Mouse (Mus musculus) heart, embryonic 11.5 days (tissue): ENCODE data around the gene Nfe2l1. TPM values are rescaled to one million over a fixed set of nuclear protein-coding genes. Genes with fewer than 3 reads are reported as not detected.

Source experiments
- ATAC-seq: fragments of 200-750 bp; cut with Nextera tagmentation; replicated peaks from 2 replicates; pipeline ENCODE4 v1.8.0; 2017; ENCODE audit warnings: moderate library complexity; ENCODE audit not compliant: insufficient number of reproducible peaks, low FRiP score, low TSS enrichment
- H3K27ac ChIP-seq: fragments of 300-500 bp; sonication (generic); 2 replicates; pipeline ENCODE4 v1.5.1; 2014; ENCODE audit warnings: mild to moderate bottlenecking, low read depth, low read length
- H3K27me3 ChIP-seq: fragments of 300-500 bp; sonication (generic); 2 replicates; pipeline ENCODE4 v1.6.1; 2014; ENCODE audit warnings: mild to moderate bottlenecking, low read length, mixed read lengths; ENCODE audit not compliant: control insufficient read depth, insufficient read depth
- H3K36me3 ChIP-seq: fragments of 300-500 bp; sonication (generic); 2 replicates; pipeline ENCODE4 v1.6.1; 2014; ENCODE audit warnings: mild to moderate bottlenecking, low read length, moderate library complexity, mixed read lengths; ENCODE audit not compliant: control insufficient read depth, insufficient read depth
- H3K4me1 ChIP-seq: fragments of 300-500 bp; sonication (generic); 2 replicates; pipeline ENCODE4 v1.6.1; 2014; ENCODE audit warnings: low read length; ENCODE audit not compliant: control insufficient read depth, insufficient read depth
- H3K4me2 ChIP-seq: fragments of 300-500 bp; sonication (generic); 2 replicates; pipeline ENCODE4 v1.6.1; 2014; ENCODE audit warnings: mild to moderate bottlenecking, moderate library complexity
- H3K4me3 ChIP-seq: fragments of 300-500 bp; sonication (generic); 2 replicates; pipeline ENCODE4 v1.5.1; 2014; ENCODE audit warnings: low read depth, low read length
- H3K9ac ChIP-seq: fragments of 300-500 bp; sonication (generic); 2 replicates; pipeline ENCODE4 v1.6.1; 2014; ENCODE audit warnings: mild to moderate bottlenecking, low read depth, low read length, moderate library complexity
- H3K9me3 ChIP-seq: fragments of 300-500 bp; sonication (generic); replicated peaks from 2 replicates; pipeline ENCODE4 v1.6.1; 2016; ENCODE audit warnings: low read length; ENCODE audit not compliant: control insufficient read depth
- WGBS: fragments of 180-500 bp; shearing (Covaris S2); extraction: QIAGEN DNeasy Blood & Tissue Kit; methylation state at CpG from one replicate; pipeline ENCODE4 v1.1.7; 2014; ENCODE audit not compliant: insufficient replicate concordance; 5-methylcytosine and 5-hydroxymethylcytosine counted together
- polyA plus RNA-seq: library from polyadenylated mRNA; unstranded; fragments of >200 nt; fragmentation: Nextera tagmentation; extraction: Ambion mirVana; gene quantifications from 2 replicates; pipeline ENCODE4 v1.2.1, GENCODE M21; 2014

Gene Nfe2l1
- polyA plus RNA-seq, 1 experiment from 2014 or later = 36.5 TPM

DNA sequence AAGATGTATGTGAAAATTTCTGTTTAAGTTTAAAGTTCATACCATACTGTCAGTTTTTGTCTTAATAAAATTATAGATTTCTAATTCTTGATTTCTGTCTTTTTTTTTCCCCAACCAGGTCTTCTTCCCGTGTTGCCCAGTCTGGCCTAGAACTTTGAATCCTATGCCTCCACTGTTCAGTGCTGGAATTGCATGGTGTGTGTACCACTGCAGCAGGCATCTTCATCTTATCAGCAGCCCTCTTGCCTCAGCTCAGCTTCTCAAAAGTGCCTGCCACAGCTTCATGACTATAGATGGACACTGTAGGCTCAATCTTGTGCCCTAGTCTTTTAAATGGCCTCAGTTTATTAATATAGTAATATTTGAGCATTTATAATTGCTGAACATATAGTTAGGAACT lies 21.7 kb downstream of the Nfe2l1 start:
- Histone ChIP-seq H3K27ac (no peak overlapping the region), H3K9me3 (no peaks in the 10 kb centered on the region), H3K4me2 (no peak overlapping the region), H3K27me3 (no peaks in the 10 kb centered on the region), H3K9ac (no peak overlapping the region), H3K36me3 (peaks cover 32% of the 10 kb centered on the region), H3K4me3 (no peak overlapping the region), H3K4me1 (no peaks in the 10 kb centered on the region)
- 39% methylated on average over 1 of the region's 1 CpGs for WGBS
- ATAC-seq = no peak

GRCm38 (mm10) chr11:96805606-96806005 lies 24.2 kb downstream of the Nfe2l1 start:
- Histone ChIP-seq H3K9me3 (no peaks in the 10 kb centered on the region), H3K4me2 (no peak overlapping the region), H3K36me3 (peaks cover 46% of the 10 kb centered on the region), H3K4me1 (no peaks in the 10 kb centered on the region), H3K4me3 (no peak overlapping the region), H3K9ac (no peak overlapping the region), H3K27me3 (no peaks in the 10 kb centered on the region), H3K27ac (no peak overlapping the region)
- WGBS = 90% methylated on average over 5 of the region's 5 CpGs
- ATAC-seq = no peak

DNA sequence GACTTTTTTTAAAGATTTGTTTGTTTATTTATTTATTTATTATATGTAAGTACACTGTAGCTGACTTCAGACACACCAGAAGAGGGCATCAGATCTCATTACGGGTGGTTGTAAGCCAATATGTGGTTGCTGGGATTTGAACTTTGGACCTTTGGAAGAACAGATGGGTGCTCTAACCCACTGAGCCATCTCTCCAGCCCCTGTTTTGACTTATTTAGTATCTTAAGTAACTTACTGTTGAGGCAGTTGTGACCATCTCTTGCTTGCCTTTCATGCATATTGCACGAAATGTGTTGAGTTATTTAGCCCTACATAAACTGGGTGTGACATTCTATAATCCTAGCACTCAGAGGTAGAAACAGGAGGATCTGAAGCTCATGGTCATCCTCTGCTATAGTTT lies 30.3 kb downstream of the Nfe2l1 start:
- Histone ChIP-seq H3K4me1 (no peaks in the 10 kb centered on the region), H3K36me3 (peaks cover 23% of the 10 kb centered on the region), H3K27ac (no peak overlapping the region), H3K4me2 (no peak overlapping the region), H3K4me3 (no peak overlapping the region), H3K9me3 (no peaks in the 10 kb centered on the region), H3K27me3 (no peaks in the 10 kb centered on the region), H3K9ac (no peak overlapping the region)
- 94% methylated on average over 2 of the region's 2 CpGs for WGBS
- no peak for ATAC-seq

GRCm38 (mm10) chr11:96796586-96796985 lies 33.2 kb downstream of the Nfe2l1 start:
- Histone ChIP-seq H3K4me2 (no peak overlapping the region), H3K27ac (no peak overlapping the region), H3K9ac (no peak overlapping the region), H3K27me3 (no peaks in the 10 kb centered on the region), H3K4me1 (peaks cover 3% of the 10 kb centered on the region; the same call in 1 of the 2 replicates), H3K4me3 (no peak overlapping the region), H3K9me3 (no peaks in the 10 kb centered on the region), H3K36me3 (peaks cover 9% of the 10 kb centered on the region)
- ATAC-seq = no peak
- WGBS = 83% methylated on average over 1 of the region's 1 CpGs

DNA sequence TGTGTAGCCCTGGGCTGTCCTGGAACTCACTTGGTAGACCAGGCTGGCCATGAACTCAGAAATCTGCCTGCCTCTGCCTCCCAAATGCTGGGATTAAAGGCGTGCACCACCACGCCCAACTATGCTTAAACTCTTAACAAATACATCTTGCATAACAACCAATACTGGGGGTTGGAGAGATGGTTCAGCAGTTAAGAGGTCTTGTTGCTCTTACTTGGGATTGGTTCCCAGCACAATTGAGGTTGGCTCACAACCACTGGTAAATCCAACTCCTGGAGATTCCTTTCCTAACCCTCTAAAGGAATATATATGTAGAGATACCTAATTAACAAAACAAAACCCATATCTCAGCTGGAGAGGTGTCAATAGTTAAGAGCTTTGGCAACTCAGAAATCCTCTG lies 33.7 kb downstream of the Nfe2l1 start:
- Histone ChIP-seq H3K4me3 (no peak overlapping the region), H3K4me2 (no peak overlapping the region), H3K9ac (no peak overlapping the region), H3K36me3 (peaks cover 5% of the 10 kb centered on the region; the same call in 1 of the 2 replicates), H3K27ac (no peak overlapping the region), H3K27me3 (no peaks in the 10 kb centered on the region), H3K9me3 (no peaks in the 10 kb centered on the region), H3K4me1 (peaks cover 3% of the 10 kb centered on the region; the same call in 1 of the 2 replicates)
- 95% methylated on average over 2 of the region's 2 CpGs for WGBS
- ATAC-seq = no peak

- Histone ChIP-seq H3K36me3 (0 out of 2 replicates have a peak, but pooled peaks cover 2% of the 10 kb centered on the region), H3K27me3 (no peaks in the 10 kb centered on the region), H3K4me3 (no peak overlapping the region), H3K4me1 (peaks cover 6% of the 10 kb centered on the region), H3K9ac (no peak overlapping the region), H3K9me3 (no peaks in the 10 kb centered on the region), H3K27ac (no peak overlapping the region), H3K4me2 (no peak overlapping the region)
- ATAC-seq = no peak
- 89% methylated on average over 13 of the region's 13 CpGs for WGBS
These were observed 34.3 kb downstream of the Nfe2l1 start for GRCm38 (mm10) chr11:96795491-96795890.

DNA sequence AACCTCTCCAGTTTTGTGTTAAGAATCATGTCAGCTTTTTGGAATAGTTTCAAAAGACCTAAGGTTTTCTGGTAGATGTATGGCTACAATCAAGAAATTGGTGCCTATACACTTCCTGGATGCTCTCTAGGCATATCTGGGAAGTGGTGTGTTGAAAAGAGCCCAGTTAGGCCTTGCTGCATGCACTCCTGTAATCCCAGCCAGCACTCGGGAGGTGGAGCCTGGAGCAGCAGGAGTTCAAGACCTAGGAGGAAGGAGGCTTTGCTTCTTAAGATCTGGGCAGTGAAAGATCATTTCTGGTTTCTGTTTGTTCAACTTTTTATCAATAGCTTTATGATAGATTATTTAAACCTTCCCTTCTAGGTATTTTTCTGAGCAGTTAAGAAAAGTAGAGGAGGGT lies 39.1 kb downstream of the Nfe2l1 start:
- H3K27ac ChIP-seq = no peak overlapping the region
- WGBS = 24% methylated on average over 1 of the region's 1 CpGs
- no peaks in the 10 kb centered on the region for H3K9me3 ChIP-seq
- ATAC-seq = no peak
- H3K27me3 ChIP-seq = no peaks in the 10 kb centered on the region
- no peaks in the 10 kb centered on the region for H3K36me3 ChIP-seq
- no peak overlapping the region for H3K9ac ChIP-seq
- peaks cover 9% of the 10 kb centered on the region for H3K4me1 ChIP-seq
- peak overlapping the region; percentile 89 for H3K4me3 ChIP-seq
- peak overlapping the region; percentile 86 for H3K4me2 ChIP-seq

DNA sequence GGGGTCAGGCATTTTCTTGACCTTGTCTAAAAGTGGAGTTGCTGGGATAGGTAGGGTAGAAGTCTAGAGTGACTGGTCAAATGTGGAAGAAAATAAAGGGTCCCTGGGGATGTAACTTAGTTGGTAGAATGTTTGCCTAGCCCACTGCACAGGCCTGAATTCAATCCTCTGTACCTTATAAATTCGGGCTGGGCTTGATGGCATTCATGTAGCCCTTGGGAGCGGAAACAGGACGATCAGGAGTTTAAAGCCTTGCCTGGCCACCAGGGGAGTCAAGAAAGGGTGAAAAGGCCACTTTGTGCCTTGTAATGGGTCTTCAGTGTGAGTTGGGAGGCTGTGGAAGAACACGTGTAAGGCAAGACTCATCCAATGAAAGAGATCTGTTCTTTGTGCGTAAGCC lies 39.8 kb downstream of the Nfe2l1 start:
- Histone ChIP-seq H3K9ac (peak overlapping the region; percentile 97), H3K27ac (peak overlapping the region; percentile 97; the same call in 1 of the 2 replicates), H3K4me2 (peak overlapping the region; percentile 86), H3K4me3 (peak overlapping the region; percentile 89), H3K9me3 (no peaks in the 10 kb centered on the region), H3K27me3 (no peaks in the 10 kb centered on the region), H3K4me1 (peaks cover 9% of the 10 kb centered on the region), H3K36me3 (no peaks in the 10 kb centered on the region)
- ATAC-seq = no peak
- 7% methylated on average over 5 of the region's 5 CpGs for WGBS
